Mouse (Mus musculus) liver, adult 10 weeks (tissue): Measurements from ENCODE around the gene Adcyap1. TPM values are rescaled to one million over a fixed set of nuclear protein-coding genes. Genes with fewer than 3 reads are reported as not detected.

ENCODE experiments used
- polyA plus RNA-seq: library from polyadenylated mRNA; stranded (reverse); fragments of 350-450 nt; fragmentation: Illumina TruSeq; extraction: RNeasy Lipid Tissue Mini Kit (QIAGEN cat#74804); gene quantifications from one replicate; pipeline ENCODE4 v1.2.3, GENCODE M21; 2014; ENCODE audit warnings: low read depth, low replicate concordance

Adcyap1 gene
- polyA plus RNA-seq: not detected

DNA sequence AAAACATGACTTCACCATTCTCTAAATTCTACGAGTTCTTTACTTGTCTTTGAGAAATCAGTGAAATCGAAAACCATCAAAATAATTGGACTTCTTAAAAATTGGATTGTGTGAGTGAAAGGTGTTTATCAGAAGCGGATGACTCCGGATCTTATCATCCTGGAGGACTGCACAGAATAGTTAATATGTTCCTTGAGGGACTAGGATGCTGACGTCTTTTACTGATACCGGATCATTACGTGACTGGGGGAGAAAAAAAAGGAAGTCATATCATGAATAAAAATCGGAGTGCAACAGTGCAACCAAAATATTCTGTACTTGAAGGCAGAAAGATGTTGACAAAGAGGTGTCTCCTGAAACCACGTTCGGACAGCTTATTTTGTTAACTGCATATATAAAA is at the start of gene Adcyap1:
Adcyap1 (plus strand) TSS at position 301 of the 400 bp plus-strand sequence.

